Mouse (Mus musculus): ENCODE data around the gene Map7d1.

DNA sequence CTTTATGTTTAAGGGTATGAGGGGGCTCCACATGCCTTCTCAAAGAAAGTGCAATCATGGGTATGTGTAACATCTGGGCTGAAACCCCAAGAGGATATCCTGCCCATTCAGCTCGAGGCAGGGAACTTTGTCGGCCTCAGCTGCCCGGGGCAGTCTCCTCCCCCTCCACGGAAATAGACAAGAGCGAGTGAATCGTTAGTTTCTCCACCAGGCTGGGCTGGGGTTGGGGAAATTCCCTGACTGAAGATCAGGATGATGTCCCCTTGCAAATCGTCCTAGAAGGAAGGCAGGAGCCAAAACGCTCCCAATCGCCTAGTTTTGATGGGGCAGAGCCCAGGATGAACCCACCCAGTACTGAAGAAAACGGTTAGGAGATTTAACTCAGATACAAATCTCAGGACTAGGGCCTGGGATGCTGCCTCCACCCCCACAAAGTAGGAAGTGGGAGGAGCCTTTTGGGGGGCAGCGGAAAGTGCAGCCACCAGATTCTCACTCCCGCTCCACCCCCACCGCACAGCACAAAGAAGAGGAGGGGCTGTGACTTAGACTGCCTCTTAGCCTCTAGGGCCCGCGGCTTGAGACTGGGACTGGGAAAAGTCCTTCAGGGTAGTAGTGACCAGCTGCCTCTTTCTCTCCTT, 3.5 kb upstream of the Map7d1 start:
- TF ChIP-seq CTCF (conservative IDR thresholded peaks at IDR 0.05; ENCODE audit: insufficient read depth, insufficient read length, low read depth, low read length) (no peak), POLR2A (IDR thresholded peaks at IDR 0.05; ENCODE audit: low read depth, low read length) (peak; percentile 16)

Data from kidney, adult 2 months (tissue).